Mouse (Mus musculus): ENCODE results near the gene Hs1bp3.

DNA sequence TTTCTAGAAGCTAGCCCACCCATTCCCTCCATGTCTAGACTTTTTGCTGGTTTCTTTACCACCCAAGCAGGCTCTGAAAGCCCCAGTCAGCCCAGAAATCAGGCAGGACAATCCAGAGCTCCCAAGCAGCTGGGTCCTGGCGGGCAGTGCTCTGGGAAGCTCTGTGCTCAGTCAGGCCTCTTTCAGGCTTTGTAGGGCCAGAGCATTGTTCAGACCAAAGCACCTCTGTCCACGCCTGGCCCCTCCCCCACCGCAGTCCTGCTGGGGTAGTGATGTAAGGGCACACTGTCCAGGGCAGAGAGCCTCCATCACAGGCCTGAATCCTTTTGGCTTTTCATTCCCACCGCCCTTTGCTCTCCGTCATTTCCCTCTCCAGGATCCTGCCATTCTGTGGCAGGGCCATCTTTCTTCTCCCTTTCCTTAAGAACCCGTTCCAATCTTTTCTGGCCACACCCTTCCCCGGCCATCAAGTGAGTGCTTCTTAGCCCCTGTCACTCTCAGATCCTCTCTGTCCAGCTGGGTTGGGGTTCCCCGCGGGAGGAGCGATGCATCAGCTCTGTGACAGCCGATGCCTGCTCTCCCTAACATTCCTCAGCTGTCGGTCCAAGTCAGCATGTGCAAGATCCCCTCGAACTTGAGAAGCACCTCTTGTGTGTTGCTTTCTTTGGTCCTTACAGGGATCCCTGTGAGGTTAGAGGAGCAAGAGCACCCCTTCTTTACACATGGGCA, 26.5 kb downstream of the Hs1bp3 start:
- no peak for TF ChIP-seq GATA1 (IDR thresholded peaks at IDR 0.05; ENCODE audit: borderline replicate concordance, low read length)
- TF ChIP-seq FLI1 (IDR thresholded peaks at IDR 0.05; ENCODE audit: low read length): no peak

Measured in megakaryocyte, embryonic 14.5 days (primary cell).